Mouse (Mus musculus) spleen, adult 2 months (tissue): ENCODE measurements around the gene Zfp317. TPM values are rescaled to one million over a fixed set of nuclear protein-coding genes. Genes with fewer than 3 reads are reported as not detected.
"Not testable (repeated sequence)": the region's sequence is repeated elsewhere in the genome, so short reads cannot be mapped to it uniquely, and the experiment has no call there.

Experiments used
- DNase-seq, 2 experiments: peaks; one replicate each; pipeline versions ENCODE4 v3.0.0 to v3.0.0-alpha.2; 2012 to 2021; ENCODE audit warnings: low spot score in 2 of 2, low read depth in 1 of 2
- H3K27ac ChIP-seq: fragments of 200-500 bp; 2 replicates; pipeline ENCODE4 v1.5.1; 2012; ENCODE audit warnings: low read length, inconsistent platforms; ENCODE audit not compliant: insufficient read depth
- H3K27me3 ChIP-seq: fragments of 200-500 bp; 2 replicates; pipeline ENCODE4 v1.6.1; 2012; ENCODE audit warnings: mild to moderate bottlenecking, moderate library complexity, low read length, inconsistent platforms; ENCODE audit not compliant: control insufficient read depth, insufficient read depth
- H3K36me3 ChIP-seq: fragments of 200-500 bp; 2 replicates; pipeline ENCODE4 v1.6.1; 2012; ENCODE audit warnings: mild to moderate bottlenecking, low read length, inconsistent platforms; ENCODE audit not compliant: control insufficient read depth, insufficient read depth
- H3K4me1 ChIP-seq: fragments of 200-500 bp; 2 replicates; pipeline ENCODE4 v1.6.1; 2011; ENCODE audit warnings: inconsistent platforms; ENCODE audit not compliant: control insufficient read depth, insufficient read depth, insufficient read length
- H3K4me3 ChIP-seq: fragments of 200-500 bp; 2 replicates; pipeline ENCODE4 v1.5.1; 2011; ENCODE audit warnings: mild to moderate bottlenecking, inconsistent platforms; ENCODE audit not compliant: insufficient read depth, insufficient read length; ENCODE audit errors: extremely low read depth
- CTCF ChIP-seq: fragments of 200-500 bp; IDR thresholded peaks from 2 replicates; pipeline ENCODE4 v1.5.1; 2011; ENCODE audit warnings: mild to moderate bottlenecking, inconsistent platforms; ENCODE audit not compliant: insufficient read depth, insufficient read length, insufficient replicate concordance; ENCODE audit errors: extremely low read depth
- POLR2A ChIP-seq: fragments of 200-500 bp; IDR thresholded peaks from 2 replicates; pipeline ENCODE4 v1.6.1; 2011; ENCODE audit warnings: low read depth, low read length, inconsistent platforms
- WGBS: fragments of 180-500 bp; shearing (Covaris S2); methylation state at CpG from one replicate; pipeline ENCODE4 v1.1.7; 2018; 5-methylcytosine and 5-hydroxymethylcytosine counted together
- polyA plus RNA-seq: library from polyadenylated mRNA; depleted of rRNA; stranded (reverse); fragments of >200 nt; gene quantifications from 2 replicates; pipeline ENCODE4 v1.2.3, GENCODE M21; 2012; rRNA removed

The Zfp317 gene
- polyA plus RNA-seq, 1 experiment = 5.6 TPM

GRCm38 (mm10) chr9:19692430-19692829 is 70.5 kb downstream of the Zfp317 start:
- no peak overlapping the region for H3K4me3 ChIP-seq
- no peaks in the 10 kb centered on the region for H3K36me3 ChIP-seq
- 83% methylated on average over 2 of the region's 2 CpGs for WGBS
- no peak overlapping the region for H3K27ac ChIP-seq
- H3K27me3 ChIP-seq = no peaks in the 10 kb centered on the region
- TF ChIP-seq CTCF (no peak), POLR2A (no peak)
- H3K4me1 ChIP-seq = no peaks in the 10 kb centered on the region
- no peak for DNase-seq

GRCm38 (mm10) chr9:19694285-19694684 is 72.4 kb downstream of the Zfp317 start:
- WGBS = 60% methylated on average over 2 of the region's 2 CpGs
- H3K36me3 ChIP-seq, H3K27ac ChIP-seq, DNase-seq, H3K4me1 ChIP-seq, H3K4me3 ChIP-seq, H3K27me3 ChIP-seq: not testable (repeated sequence)

- H3K36me3 ChIP-seq, DNase-seq, H3K4me3 ChIP-seq, H3K4me1 ChIP-seq, H3K27ac ChIP-seq, H3K27me3 ChIP-seq: not testable (repeated sequence)
- WGBS = 81% methylated on average over 9 of the region's 9 CpGs
Measured at GRCm38 (mm10) chr9:19694898-19695379, 73.0 kb downstream of the Zfp317 start.

Other genes with a start within 250 kb of the Zfp317 start
- gene Olfr847, start 243.4 kb upstream of the Zfp317 start, polyA plus RNA-seq = not detected in 2 replicates
- not detected in 2 replicates for gene Olfr849, start 181.8 kb upstream of the Zfp317 start, polyA plus RNA-seq
- not detected in 2 replicates for gene Olfr850, start 143.9 kb upstream of the Zfp317 start, polyA plus RNA-seq
- gene Olfr851, start 128.8 kb upstream of the Zfp317 start, polyA plus RNA-seq = not detected in 2 replicates
- not detected in 2 replicates for gene Olfr853, start 81.0 kb upstream of the Zfp317 start, polyA plus RNA-seq
- gene Olfr854, start 54.7 kb upstream of the Zfp317 start, polyA plus RNA-seq = not detected in 2 replicates
- not detected in 2 replicates for gene Olfr855, start 39.5 kb upstream of the Zfp317 start, polyA plus RNA-seq
- not detected in 2 replicates for gene Olfr857, start 87.3 kb downstream of the Zfp317 start, polyA plus RNA-seq
- not detected in 2 replicates for gene Olfr58, start 158.2 kb downstream of the Zfp317 start, polyA plus RNA-seq
- gene Olfr859, start 182.8 kb downstream of the Zfp317 start, polyA plus RNA-seq = not detected in 2 replicates
- not detected in 2 replicates for gene Olfr860, start 227.6 kb downstream of the Zfp317 start, polyA plus RNA-seq